Mouse (Mus musculus): Measurements from ENCODE around the gene Dnajc27.

Dnajc27 gene

DNA sequence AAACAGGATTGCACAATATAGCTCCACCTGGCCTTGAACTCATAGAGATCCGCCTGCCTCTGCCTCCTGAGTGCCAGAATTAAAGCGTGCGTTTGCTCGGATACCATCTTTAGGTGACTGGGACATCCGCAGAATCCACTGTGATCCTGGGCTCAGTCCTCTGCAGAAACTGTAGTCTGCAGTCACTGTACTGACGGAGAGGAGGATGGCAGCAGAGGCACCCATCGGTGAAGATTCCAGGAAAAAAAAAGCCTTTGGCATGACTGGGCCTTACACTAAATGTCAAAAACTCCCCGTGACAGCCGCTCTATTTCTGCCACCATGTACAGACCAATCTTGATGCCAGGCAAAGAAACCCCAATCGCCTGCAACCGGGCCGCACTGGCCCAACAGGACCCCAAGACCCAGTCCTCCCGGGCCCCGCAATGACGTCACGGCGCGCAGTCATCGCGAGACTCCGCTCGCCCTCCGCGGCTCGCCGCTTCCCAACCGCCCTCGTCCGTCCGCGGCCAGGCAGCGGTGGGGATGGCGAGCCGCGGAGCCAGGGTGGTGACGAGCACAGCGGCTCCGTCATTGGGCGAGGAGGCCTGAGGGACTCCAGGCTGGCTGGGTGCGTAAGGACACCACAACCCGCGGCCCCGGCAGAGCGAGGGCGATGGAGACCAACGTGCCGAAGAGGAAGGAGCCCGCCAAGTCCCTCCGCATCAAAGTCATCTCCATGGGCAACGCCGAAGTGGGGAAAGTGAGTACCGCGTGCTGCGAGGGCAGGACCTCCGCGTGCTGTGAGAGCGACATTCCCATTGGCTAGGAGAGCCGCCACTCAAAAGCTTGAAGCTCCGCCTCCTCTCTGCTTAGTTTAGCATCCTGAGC is at the start of gene Dnajc27:
Gene Dnajc27, plus strand, starts transcription at position 452 of the 870 bp plus-strand sequence.
- in situ Hi-C loops (cut with MboI, MseI) = no loop called here

DNA sequence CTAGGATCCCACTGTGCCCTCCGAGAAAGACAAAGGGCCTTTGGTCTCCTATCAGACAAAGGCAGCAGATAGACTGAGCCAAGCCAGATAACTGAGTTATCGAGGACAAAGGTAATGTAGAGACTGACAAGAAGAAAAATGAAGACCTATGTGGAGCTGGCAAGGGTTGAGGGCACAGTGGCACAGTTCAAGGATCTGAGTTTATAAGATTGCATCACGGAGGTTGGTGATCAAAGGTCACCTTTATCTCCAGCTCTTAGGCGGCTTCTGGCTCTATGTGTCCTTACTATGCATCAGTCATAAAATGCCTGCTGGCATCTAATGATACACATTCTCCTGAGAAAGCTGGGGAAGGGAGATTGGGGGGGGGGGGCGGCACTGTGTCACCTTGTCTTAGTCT is 46.2 kb upstream of the Dnajc27 start:
- in situ Hi-C loops (cut with MboI, MseI) = no loop called here

GRCm38 (mm10) chr12:4037511-4037910 is 44.9 kb upstream of the Dnajc27 start:
- in situ Hi-C loops (cut with MboI, MseI) = no loop called here

DNA sequence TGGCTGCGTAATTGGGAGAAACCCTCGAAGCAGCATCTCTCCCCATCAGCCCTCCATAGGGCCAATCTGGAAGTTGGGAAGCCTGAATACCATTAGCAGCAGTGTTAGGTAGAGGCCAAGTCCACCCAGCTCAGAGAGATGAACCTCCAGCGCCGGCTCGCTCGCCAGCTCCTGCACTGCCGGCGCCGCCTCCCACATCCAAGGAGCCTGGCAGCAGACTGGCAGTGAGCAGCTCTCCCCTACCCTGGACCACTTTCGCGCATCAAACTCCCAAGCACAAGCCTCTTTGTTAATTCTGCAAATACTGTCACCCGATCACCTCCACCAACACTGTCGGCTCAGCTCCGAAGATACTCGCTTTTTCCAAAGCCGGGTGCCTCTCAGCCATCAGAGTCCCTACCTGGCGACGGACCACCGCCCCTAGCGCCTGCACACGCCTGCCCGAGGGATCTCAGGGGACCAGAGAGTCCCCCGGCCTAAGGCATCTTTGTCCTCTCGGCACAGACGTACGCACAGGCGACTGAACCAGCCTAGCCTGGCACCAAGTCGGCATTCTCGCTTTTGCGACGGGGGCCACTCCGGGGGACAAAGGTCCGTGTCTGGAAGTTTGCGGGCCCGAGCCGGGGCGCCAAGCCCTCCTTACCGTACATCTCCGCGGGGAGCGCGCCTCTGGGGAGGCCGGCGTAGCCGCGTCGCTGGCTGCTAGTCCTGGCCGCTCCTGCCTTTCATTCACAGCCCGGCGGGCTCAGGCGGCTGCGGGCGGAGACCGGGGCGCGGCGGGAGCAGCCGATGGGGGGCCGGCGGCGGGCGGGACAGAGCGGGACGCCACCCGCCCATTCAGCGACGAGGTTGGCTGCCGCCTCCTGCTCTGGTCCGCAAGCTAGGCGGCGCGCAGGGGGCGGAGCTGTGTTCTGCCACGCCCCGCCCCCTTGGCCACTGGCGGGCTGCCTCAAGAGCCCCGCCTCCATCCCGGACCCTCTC is 44.0 kb upstream of the Dnajc27 start, which contains the start of gene Efr3b:
Gene Efr3b, minus strand, starts transcription at position 855 of the 981 bp plus-strand sequence.
- in situ Hi-C loops (cut with MboI, MseI) = no loop called here

GRCm38 (mm10) chr12:4039046-4039445 is 43.3 kb upstream of the Dnajc27 start:
- in situ Hi-C loops (cut with MboI, MseI) = no loop called here

GRCm38 (mm10) chr12:4042411-4042810 is 40.0 kb upstream of the Dnajc27 start:
- in situ Hi-C loops (cut with MboI, MseI) = no loop called here

GRCm38 (mm10) chr12:4045992-4046391 is 36.4 kb upstream of the Dnajc27 start:
- in situ Hi-C loops (cut with MboI, MseI) = no loop called here

DNA sequence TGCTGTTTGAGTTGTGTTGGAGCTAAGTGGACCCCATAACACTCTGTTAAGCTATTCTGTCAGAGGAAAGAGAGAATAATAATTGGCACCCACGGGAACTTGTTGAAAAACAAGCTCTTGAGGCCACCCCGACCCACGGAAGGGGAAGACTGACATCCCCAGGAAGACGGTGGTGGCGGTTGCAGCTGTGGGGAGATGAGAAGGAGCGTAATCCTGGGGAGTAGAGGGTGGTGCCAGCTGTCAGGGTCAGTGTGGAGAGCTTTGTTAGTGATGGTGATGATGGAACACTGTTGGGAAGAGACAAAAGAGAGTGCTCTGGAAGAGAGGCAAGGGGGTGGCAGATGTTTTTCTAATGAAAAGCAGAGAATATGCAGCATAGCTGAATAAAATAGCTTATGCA is 34.4 kb upstream of the Dnajc27 start:
- in situ Hi-C loops (cut with MboI, MseI) = no loop called here

DNA sequence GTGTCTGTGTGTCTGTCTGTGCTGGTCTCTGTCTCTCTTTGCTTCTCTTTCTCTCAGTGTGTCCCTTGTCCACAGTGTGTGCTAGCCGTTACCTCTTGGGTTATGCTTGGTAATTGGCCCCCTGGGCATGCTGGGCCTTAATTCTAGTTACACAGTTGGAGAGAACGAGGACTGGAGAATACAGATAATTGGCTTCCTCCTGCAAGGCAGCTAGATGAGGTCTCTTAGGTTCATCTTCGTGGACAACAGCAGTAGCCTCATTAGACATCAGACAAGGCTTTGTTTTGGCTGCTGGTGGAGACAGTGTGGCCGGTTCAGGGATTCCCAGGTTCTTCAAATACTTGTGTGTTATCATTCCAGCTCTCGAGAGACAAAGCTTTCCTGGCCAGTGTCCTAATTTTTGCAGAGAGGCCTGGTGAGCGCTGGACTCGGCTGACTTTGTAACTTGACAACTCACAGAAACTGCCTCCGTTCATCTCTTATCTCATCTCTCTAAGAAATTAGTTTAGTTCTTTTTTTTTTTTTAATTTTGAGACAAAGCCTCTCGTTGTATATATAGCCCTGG is 31.4 kb upstream of the Dnajc27 start:
- in situ Hi-C loops (cut with MboI, MseI) = no loop called here

DNA sequence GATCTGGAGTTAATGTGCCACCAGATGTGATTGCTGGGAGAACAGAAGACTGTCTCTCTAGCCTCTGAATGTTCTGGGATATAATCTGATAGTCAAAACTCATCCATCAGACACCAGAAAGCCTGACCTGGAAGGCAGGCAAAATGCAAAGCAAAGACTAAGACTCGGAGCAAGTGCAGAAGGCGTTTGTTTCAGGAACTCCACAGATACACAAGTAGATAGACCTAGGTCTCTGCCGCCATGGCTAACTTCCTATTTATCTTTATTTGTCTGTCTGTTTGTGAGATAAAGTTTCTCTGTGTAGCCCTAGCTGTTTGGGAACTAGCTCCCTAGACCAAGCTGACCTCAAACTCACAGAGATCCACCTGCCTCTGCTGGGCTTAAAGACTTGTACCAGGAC is 28.7 kb upstream of the Dnajc27 start:
- in situ Hi-C loops (cut with MboI, MseI) = no loop called here

DNA sequence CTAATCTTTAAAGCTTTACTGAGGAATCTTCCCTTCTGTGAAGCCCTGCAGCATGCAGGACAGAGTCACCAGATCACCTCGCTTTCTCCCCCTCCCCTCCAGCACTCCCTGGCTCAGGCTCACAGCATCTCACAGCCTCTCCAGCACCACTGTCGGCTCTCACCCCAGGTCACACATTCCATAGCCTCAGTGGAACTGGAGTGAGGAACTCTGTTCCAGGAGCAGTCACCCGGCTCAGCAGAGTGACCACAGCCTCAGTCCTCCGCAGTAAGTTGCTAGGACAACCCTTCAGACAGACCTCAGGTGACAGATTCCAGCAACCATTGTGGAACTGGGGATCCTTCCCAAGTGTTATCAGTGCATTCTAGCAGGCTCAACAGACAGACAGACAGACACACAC is 27.5 kb upstream of the Dnajc27 start:
- in situ Hi-C loops (cut with MboI, MseI) = no loop called here

DNA sequence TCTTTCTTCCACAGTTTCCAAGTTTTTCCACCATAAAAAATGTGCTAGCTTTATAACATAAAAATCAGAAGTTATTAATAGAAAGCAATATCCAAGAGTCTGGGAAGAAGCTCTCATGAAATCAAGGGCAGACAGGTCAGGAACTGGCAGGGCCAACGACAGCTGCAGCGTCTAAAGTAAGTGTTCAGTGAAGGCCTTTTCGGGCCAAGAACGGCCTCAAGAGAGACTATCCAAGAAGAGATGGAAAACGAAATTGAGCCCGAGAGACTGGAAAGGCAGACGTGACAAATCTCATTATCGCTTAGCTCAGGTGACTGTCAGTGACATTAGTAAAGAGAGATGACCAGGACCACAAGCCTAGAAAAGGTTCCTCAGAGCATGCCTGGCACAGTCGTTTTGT is 24.1 kb upstream of the Dnajc27 start:
- in situ Hi-C loops (cut with MboI, MseI) = no loop called here

- in situ Hi-C loops (cut with MboI, MseI) = no loop called here
Observed at GRCm38 (mm10) chr12:4059683-4060082, 22.7 kb upstream of the Dnajc27 start.

DNA sequence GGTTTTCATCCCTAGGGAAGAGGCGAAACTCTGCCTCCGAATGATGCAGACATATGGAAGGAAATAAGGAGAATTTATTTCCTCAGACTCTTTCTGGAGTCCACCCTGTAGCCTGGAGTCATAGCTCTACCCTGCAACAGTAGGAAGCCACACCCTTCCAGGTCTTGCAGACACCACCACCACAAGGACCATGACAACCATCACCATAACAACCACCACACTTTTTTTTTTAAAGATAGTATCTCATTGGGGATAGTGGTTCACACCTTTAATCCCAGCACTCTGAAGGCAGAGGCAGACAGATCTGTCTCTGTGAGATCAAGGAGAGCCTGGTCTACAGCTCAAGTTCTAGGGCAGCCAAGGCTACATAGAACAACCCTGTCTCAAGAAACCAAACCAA is 16.9 kb upstream of the Dnajc27 start:
- in situ Hi-C loops (cut with MboI, MseI) = no loop called here

GRCm38 (mm10) chr12:4065944-4066343 is 16.4 kb upstream of the Dnajc27 start:
- in situ Hi-C loops (cut with MboI, MseI) = no loop called here

DNA sequence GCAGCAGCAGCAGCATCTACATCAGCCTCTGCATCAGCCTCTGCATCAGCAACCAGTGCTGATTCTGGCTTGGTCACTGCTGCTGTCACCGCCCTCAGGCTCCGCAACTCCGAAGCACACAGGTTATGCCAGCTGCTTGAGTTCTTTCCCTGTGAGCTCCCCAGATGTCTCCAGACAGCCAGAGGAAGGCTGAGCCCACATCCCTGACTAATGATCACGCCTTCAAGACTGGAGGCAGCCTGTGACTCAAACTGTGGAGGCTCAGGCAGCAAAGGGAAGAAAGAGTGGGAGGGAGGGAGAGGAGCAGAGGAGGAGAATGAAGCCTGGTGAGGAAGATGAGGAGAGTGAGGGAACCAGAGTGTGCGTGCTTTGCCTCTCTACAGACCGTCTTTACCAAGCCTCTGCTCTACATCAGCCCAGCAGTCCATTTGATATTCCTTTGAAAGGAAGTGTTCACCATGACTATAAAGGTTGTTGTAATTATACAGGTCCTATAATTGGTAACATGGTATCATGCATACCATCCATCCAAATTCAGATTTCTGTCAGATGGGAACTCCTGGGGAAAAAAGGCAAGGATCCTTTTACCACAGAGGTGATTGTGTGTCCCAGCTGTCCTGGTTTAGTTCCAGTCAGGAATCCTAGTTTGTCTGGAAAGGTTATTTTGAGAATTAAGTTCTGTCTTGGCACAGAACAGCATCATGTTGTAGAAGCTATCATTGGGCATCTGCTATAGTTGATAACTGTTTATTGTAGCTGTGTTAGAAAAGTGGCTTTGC is 15.5 kb upstream of the Dnajc27 start:
- in situ Hi-C loops (cut with MboI, MseI) = no loop called here

DNA sequence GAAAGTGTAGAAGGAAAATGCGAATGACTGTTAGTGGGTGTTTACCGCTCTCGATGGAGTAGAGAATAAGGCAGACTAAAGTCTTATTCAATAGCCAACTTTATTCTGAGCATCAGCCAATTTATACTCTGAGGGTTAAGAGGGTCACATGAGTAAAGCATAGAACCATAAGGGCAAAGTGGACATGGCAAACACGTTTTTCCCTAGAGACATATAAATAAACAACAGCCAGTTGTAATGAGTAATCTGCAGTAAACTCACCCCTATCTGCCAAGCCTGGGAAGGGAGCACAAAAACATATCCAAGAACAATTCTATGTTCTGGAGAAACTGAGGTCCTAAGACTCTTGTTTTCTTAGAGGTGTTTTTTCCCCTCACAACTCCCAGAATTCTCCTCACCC is 13.8 kb upstream of the Dnajc27 start:
- in situ Hi-C loops (cut with MboI, MseI) = no loop called here

GRCm38 (mm10) chr12:4071671-4072070 is 10.7 kb upstream of the Dnajc27 start:
- in situ Hi-C loops (cut with MboI, MseI) = no loop called here

DNA sequence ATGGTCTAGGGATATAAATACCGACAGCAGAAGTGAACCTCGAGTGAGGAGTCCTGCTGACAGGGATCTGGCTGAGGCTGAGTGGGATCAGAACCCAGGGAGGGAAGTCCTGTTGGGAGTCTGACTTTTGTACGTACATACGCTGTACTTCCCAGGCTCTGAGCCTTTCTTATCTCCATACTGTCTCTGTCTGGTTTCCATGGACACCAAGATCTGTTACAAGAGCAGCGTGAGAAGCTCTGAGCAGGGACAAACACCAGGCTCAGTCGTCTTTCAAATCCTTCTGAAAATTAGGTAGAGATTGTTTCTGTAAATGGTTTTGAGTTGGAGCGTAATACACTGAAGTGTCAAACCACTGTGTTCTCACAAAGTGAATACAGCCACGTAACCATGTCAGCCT is 7.0 kb upstream of the Dnajc27 start:
- in situ Hi-C loops (cut with MboI, MseI) = loop anchor here (5.0 kb wide), 2 partner anchors 93 to 148 kb away; no protein-coding TSS in a partner anchor

DNA sequence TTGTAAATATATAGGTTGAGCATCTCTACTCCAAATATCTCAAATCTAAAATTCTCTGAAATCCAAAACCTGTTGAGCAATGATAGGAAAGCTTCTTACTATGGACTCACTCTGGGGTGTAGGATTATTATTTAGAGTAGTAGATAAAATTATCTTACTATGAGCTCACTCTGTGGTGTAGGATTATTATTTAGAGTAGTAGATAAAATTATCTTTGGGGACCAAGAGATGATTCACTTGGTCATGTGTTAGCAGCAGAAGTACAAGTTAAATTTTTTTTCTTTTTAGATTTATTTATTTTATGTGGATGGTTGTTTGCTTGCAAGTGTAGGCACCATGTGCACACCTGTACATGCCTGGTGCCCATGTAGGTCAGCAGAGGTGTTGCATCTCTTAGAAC is 6.0 kb upstream of the Dnajc27 start:
- in situ Hi-C loops (cut with MboI, MseI) = loop anchor here (5.0 kb wide), 2 partner anchors 94 to 149 kb away; no protein-coding TSS in a partner anchor

- in situ Hi-C loops (cut with MboI, MseI) = loop anchor here (5.0 kb wide), 2 partner anchors 96 to 151 kb away; no protein-coding TSS in a partner anchor
Observed at GRCm38 (mm10) chr12:4078069-4078468, 4.3 kb upstream of the Dnajc27 start.
